Mouse (Mus musculus): ENCODE measurements at regions not wholly inside any gene's neighbourhood (a gene's known extent, or its start where the extent isn't known, plus 50 kb on each side); places are given as distances from the start of the nearest gene placed in this dataset.

GRCm38 (mm10) chr8:28117997-28118778 lies 670.7 kb downstream of the Poteg start:
- DNase-seq = peak; percentile 11 to 19

- no peak for DNase-seq
Observed at GRCm38 (mm10) chr8:28125021-28125420, 677.6 kb downstream of the Poteg start.

- no peak for DNase-seq
Observed at GRCm38 (mm10) chr8:28141916-28142315, 694.4 kb downstream of the Poteg start.

- DNase-seq = peak; percentile 23
Observed at GRCm38 (mm10) chr8:28148599-28149452, 701.4 kb downstream of the Poteg start.

- no peak for DNase-seq
Observed at GRCm38 (mm10) chr8:28149453-28149767, 701.9 kb downstream of the Poteg start.

GRCm38 (mm10) chr8:28160651-28161050 lies 713.2 kb downstream of the Poteg start:
- DNase-seq = no peak

GRCm38 (mm10) chr8:28168036-28168435 lies 720.6 kb downstream of the Poteg start:
- no peak for DNase-seq

- no peak for DNase-seq
Observed at GRCm38 (mm10) chr8:28171456-28171855, 724.0 kb downstream of the Poteg start.

- no peak for DNase-seq
Observed at GRCm38 (mm10) chr8:28195943-28196342, 748.5 kb downstream of the Poteg start.

GRCm38 (mm10) chr8:28235562-28235961 lies 788.1 kb downstream of the Poteg start:
- DNase-seq = no peak

- no peak for DNase-seq
Observed at GRCm38 (mm10) chr8:28239411-28239810, 791.9 kb downstream of the Poteg start.

- peak in 1 of 2 experiments; percentile 1 for DNase-seq
Observed at GRCm38 (mm10) chr8:28252399-28253240, 805.1 kb downstream of the Poteg start.

GRCm38 (mm10) chr8:28267277-28267676 lies 819.8 kb downstream of the Poteg start:
- DNase-seq = no peak

GRCm38 (mm10) chr8:28284257-28284656 lies 836.8 kb downstream of the Poteg start:
- DNase-seq = no peak

GRCm38 (mm10) chr8:28298896-28299793 lies 851.7 kb downstream of the Poteg start:
- DNase-seq = peak; percentile 4 to 12

- no peak for DNase-seq
Observed at GRCm38 (mm10) chr8:28317081-28317480, 869.6 kb downstream of the Poteg start.

GRCm38 (mm10) chr8:28333388-28333787 lies 885.9 kb downstream of the Poteg start:
- DNase-seq = no peak

GRCm38 (mm10) chr8:28337484-28337883 lies 890.0 kb downstream of the Poteg start:
- no peak for DNase-seq

- DNase-seq = no peak
Observed at GRCm38 (mm10) chr8:28341236-28341635, 893.8 kb downstream of the Poteg start.

- DNase-seq = no peak
Observed at GRCm38 (mm10) chr8:28366470-28366869, 919.0 kb downstream of the Poteg start.

- DNase-seq = no peak
Observed at GRCm38 (mm10) chr8:28367361-28367760, 919.9 kb downstream of the Poteg start.

- no peak for DNase-seq
Observed at GRCm38 (mm10) chr8:28371752-28372151, 924.3 kb downstream of the Poteg start.
